Mouse (Mus musculus): ENCODE measurements around the gene Ankrd13d. TPM values are rescaled to one million over a fixed set of nuclear protein-coding genes. Genes with fewer than 3 reads are reported as not detected.

Gene Ankrd13d
- 18.5 and 19.0 TPM in 2 replicates for polyA plus RNA-seq (2016; fragmentation: Nextera tagmentation; extraction: Ambion mirVana)

DNA sequence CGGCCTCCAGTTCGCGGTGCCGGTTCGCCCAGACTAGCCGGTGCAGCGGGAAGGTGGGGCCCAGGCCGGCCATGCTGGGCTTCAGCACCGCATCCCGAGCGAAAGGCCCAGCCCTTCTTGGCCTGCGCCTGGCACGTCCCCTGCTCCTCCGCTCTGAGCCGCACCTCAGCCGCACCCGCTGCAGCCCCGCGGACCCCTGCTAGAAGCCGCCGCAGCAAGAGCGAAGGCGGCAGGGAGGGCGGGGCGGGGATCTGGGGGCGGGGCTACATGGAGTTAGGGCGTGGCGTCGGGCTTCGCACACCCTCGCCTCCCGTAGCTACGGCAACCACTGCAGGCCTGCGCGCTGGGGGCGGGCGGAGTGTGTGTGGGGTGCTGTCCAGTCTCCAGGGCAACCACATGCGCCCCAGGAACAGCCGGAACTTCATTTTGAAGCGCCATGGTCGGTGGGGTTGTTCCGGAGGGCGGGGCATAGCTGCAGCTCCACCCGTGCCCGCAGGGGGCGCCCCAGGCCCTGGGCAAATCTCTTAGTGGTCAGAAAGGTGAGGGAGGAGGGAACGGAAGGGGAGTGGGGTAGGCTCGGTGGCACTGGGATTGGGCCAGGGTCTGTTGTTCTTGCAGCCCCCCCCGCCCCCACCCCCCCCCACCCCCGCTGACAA, at the start of gene Ankrd13d:
Gene Ankrd13d (minus strand): TSS at position 240 of the 656 bp plus-strand sequence.
- peaks cover 12% of the 10 kb centered on the region; the same call in 1 of the 2 replicates for H3K4me1 ChIP-seq
- WGBS, result under 1% methylated on average over 50 of the region's 50 CpGs
- no peak within 1 kb of the TSS for H3K27ac ChIP-seq
- H3K9ac ChIP-seq, result peak within 1 kb of the TSS; percentile 73
- ATAC-seq (ENCODE audit: low FRiP score, low read depth), result peak; percentile 93
- no peaks in the 10 kb centered on the region for H3K9me3 ChIP-seq
- H3K4me2 ChIP-seq (replicated peaks), result peak within 1 kb of the TSS; percentile 86
- H3K4me3 ChIP-seq, result peak within 1 kb of the TSS; percentile 61
- H3K27me3 ChIP-seq (replicated peaks), result 0 out of 2 replicates have a peak, but pooled peaks cover 6% of the 10 kb centered on the region
- peaks cover 34% of the 10 kb centered on the region for H3K36me3 ChIP-seq

DNA sequence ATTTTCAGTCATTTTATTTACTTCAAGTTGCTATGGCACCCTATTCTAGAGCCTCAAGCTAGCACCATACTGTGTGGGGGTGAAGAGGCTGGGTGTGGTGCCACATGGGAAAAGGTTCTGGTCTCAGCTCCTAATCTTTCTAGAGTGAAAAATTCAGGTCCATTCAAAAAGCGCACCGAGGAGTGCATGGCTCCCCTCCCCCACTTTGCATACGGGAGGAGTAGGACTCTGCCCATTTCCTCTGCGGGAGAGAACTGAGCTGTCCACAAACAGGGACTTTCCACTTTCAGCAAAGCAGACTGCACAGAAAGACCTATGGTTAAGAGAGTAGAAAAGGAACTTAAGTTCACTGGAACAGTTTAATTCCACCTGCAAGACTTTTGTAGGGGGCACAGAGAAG, 49.7 kb upstream of the Ankrd13d start:
- WGBS, result 0% methylated on average over 4 of the region's 4 CpGs
- Histone ChIP-seq H3K36me3 (peaks cover 29% of the 10 kb centered on the region), H3K9me3 (no peaks in the 10 kb centered on the region), H3K4me1 (peaks cover 27% of the 10 kb centered on the region), H3K4me2 (replicated peaks) (peak overlapping the region; percentile 88), H3K4me3 (peak overlapping the region; percentile 55), H3K9ac (peak overlapping the region; percentile 67), H3K27ac (0 out of 2 replicates have a peak overlapping the region, but pooled peaks have one; percentile 81), H3K27me3 (replicated peaks) (no peaks in the 10 kb centered on the region)
- ATAC-seq (ENCODE audit: low FRiP score, low read depth), result no peak

DNA sequence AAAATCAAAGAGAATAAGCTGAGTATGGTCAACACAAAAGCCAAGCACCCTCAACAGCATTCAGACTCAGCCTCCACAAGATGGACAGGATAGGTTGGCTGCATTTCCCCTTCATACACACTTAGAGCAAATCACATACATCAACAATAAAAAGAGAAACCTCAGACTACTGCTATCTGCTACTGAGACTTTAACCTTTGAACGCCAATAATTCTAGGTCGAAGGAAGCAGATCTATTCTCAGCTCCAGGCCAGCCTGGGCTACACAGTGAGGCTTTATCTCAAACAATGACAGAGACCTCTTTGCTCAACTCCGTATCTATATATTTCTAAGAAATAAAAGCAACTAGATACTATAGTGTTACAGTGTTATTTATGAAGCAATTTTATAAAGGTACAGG, 48.3 kb upstream of the Ankrd13d start:
- Histone ChIP-seq H3K4me3 (no peak overlapping the region), H3K4me2 (replicated peaks) (no peak overlapping the region), H3K27me3 (replicated peaks) (no peaks in the 10 kb centered on the region), H3K36me3 (peaks cover 43% of the 10 kb centered on the region), H3K27ac (no peak overlapping the region), H3K9ac (no peak overlapping the region), H3K9me3 (no peaks in the 10 kb centered on the region), H3K4me1 (peaks cover 27% of the 10 kb centered on the region)
- WGBS, result 94% methylated on average over 3 of the region's 3 CpGs
- no peak for ATAC-seq (ENCODE audit: low FRiP score, low read depth)

DNA sequence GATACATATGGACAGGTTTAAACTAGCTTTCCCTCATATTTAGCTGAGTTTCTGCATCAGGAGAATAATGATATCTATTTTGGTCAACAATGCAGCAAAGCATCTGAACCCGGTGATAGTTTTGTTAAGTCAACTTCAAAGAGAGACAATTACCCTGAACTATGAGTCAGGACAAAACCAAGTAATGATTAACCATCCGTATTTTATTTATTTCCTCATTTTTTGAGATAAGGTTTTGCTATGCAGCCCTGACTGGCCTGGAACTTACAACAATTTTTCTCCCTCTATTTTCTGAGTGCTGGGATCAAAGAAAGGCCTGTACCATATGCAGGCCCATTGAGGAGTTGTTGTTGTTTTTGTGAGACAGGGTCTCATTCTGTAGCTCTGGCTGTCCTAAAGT, 47.7 kb upstream of the Ankrd13d start:
- no peaks in the 10 kb centered on the region for H3K9me3 ChIP-seq
- ATAC-seq (ENCODE audit: low FRiP score, low read depth), result no peak
- peaks cover 27% of the 10 kb centered on the region for H3K4me1 ChIP-seq
- H3K4me2 ChIP-seq (replicated peaks), result no peak overlapping the region
- peaks cover 49% of the 10 kb centered on the region for H3K36me3 ChIP-seq
- no peaks in the 10 kb centered on the region for H3K27me3 ChIP-seq (replicated peaks)
- H3K27ac ChIP-seq, result no peak overlapping the region
- no peak overlapping the region for H3K4me3 ChIP-seq
- H3K9ac ChIP-seq, result no peak overlapping the region
- WGBS, result 96% methylated on average over 2 of the region's 2 CpGs

- no peak overlapping the region for H3K9ac ChIP-seq
- no peak for ATAC-seq (ENCODE audit: low FRiP score, low read depth)
- no peak overlapping the region for H3K4me3 ChIP-seq
- WGBS, result 92% methylated on average over 8 of the region's 8 CpGs
- H3K9me3 ChIP-seq, result no peaks in the 10 kb centered on the region
- no peak overlapping the region for H3K4me2 ChIP-seq (replicated peaks)
- peaks cover 67% of the 10 kb centered on the region for H3K36me3 ChIP-seq
- H3K27ac ChIP-seq, result no peak overlapping the region
- H3K27me3 ChIP-seq (replicated peaks), result no peaks in the 10 kb centered on the region
- H3K4me1 ChIP-seq, result peaks cover 18% of the 10 kb centered on the region
These were observed 45.9 kb upstream of the Ankrd13d start for GRCm38 (mm10) chr19:4328737-4329304.

DNA sequence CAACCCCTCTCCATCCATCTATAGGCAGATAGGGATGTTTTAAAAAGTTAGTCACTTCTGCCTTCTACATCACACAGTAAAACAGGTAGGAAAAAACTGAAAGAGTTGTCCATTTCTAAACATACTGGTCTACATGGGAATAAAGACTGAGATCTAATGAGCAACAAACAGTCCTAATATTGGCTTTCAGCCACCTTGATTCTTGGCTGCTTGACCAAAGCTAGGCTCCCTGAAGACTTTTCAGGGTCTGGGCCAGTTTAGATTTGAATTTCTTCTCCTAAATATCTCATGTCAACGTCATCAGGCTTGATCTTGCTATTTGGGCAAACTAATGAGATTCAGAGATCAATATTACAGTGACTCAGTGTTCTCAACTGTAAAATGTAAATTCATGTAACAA, 43.9 kb upstream of the Ankrd13d start:
- ATAC-seq (ENCODE audit: low FRiP score, low read depth), result no peak
- Histone ChIP-seq H3K27me3 (replicated peaks) (no peaks in the 10 kb centered on the region), H3K27ac (no peak overlapping the region), H3K4me1 (peaks cover 6% of the 10 kb centered on the region), H3K9ac (no peak overlapping the region), H3K9me3 (no peaks in the 10 kb centered on the region), H3K4me2 (replicated peaks) (no peak overlapping the region), H3K4me3 (no peak overlapping the region), H3K36me3 (peaks cover 82% of the 10 kb centered on the region)
- 90% methylated on average over 1 of the region's 1 CpGs for WGBS

DNA sequence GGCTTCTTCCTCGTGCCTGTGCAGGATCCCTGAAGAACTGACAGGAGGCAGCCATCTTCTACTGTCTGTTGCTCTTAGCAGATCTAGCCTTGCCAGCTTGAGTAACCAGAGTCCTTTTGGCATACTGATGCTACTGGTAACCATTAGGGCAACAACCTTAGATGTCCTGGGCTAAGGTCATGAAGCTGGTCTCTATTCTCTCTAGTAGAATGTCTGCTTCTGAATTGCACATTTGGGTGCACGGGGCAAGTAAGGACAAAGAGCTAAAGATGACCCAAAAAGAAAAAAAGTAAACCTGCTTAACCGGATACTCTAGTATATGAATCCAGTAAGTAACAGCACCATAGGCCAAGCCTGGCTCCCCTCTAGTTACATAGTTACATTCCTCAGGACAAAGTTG, 43.2 kb upstream of the Ankrd13d start:
- H3K27me3 ChIP-seq (replicated peaks), result no peaks in the 10 kb centered on the region
- no peak overlapping the region for H3K4me3 ChIP-seq
- no peak overlapping the region for H3K27ac ChIP-seq
- WGBS, result 92% methylated on average over 3 of the region's 3 CpGs
- no peak for ATAC-seq (ENCODE audit: low FRiP score, low read depth)
- no peaks in the 10 kb centered on the region for H3K4me1 ChIP-seq
- peaks cover 85% of the 10 kb centered on the region for H3K36me3 ChIP-seq
- H3K4me2 ChIP-seq (replicated peaks), result no peak overlapping the region
- H3K9ac ChIP-seq, result no peak overlapping the region
- no peaks in the 10 kb centered on the region for H3K9me3 ChIP-seq

DNA sequence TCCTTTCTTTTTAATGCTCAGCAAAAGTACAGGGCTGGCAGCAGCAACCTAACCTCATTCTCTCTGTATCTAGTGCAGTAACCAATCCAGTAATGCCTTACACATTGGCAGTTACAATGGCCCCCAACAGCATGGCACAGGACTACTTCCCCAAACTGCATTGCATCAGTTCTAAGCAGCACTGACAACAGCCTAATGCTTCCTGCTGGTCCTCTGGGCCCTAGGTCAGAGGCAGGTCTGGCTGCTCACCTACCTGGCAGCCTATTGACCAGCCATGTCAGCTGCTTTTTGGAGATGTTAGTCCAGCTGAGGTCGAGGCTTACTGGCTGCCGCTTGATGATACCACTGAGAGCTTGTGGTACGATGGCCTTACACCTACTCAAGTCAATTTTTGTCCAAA, 39.2 kb upstream of the Ankrd13d start:
- Histone ChIP-seq H3K27me3 (replicated peaks) (no peaks in the 10 kb centered on the region), H3K27ac (no peak overlapping the region), H3K9me3 (no peaks in the 10 kb centered on the region), H3K9ac (no peak overlapping the region), H3K36me3 (peaks cover 93% of the 10 kb centered on the region), H3K4me1 (no peaks in the 10 kb centered on the region), H3K4me2 (replicated peaks) (no peak overlapping the region), H3K4me3 (no peak overlapping the region)
- WGBS, result 95% methylated on average over 3 of the region's 3 CpGs
- no peak for ATAC-seq (ENCODE audit: low FRiP score, low read depth)

GRCm38 (mm10) chr19:4321622-4322021, 38.7 kb upstream of the Ankrd13d start:
- Histone ChIP-seq H3K4me3 (no peak overlapping the region), H3K36me3 (peaks cover 90% of the 10 kb centered on the region)
- WGBS, result 100% methylated on average over 1 of the region's 1 CpGs

DNA sequence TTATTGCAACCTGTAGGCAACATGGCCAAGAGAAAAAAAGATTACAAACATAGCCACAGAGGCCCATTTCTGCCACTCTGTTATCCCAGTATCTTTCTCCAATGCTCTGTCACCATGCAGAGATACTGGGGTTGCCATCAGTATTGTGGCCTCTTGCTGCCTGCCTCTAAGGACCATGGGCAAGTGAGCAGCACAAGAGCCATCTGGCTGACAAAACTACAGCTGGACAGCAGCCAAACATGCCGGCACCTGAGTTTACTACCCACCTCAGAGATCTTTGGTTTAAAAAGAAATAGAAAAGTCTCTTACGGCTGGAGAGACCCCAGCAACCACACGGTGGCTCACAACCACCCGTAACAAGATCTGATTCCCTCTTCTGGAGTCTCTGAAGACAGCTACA, 36.3 kb upstream of the Ankrd13d start:
- Histone ChIP-seq H3K27me3 (replicated peaks) (no peaks in the 10 kb centered on the region), H3K4me1 (no peaks in the 10 kb centered on the region), H3K27ac (no peak overlapping the region), H3K4me3 (no peak overlapping the region), H3K4me2 (replicated peaks) (no peak overlapping the region), H3K9ac (no peak overlapping the region), H3K36me3 (peaks cover 77% of the 10 kb centered on the region), H3K9me3 (no peaks in the 10 kb centered on the region)
- ATAC-seq (ENCODE audit: low FRiP score, low read depth), result no peak
- 90% methylated on average over 4 of the region's 4 CpGs for WGBS

More at GRCm38 (mm10) chr19:4321622-4322021, 38.7 kb upstream of the Ankrd13d start:
- Histone ChIP-seq H3K27ac (no peak overlapping the region), H3K9me3 (no peaks in the 10 kb centered on the region), H3K9ac (no peak overlapping the region), H3K4me2 (replicated peaks) (no peak overlapping the region), H3K4me1 (no peaks in the 10 kb centered on the region), H3K27me3 (replicated peaks) (no peaks in the 10 kb centered on the region)
- ATAC-seq (ENCODE audit: low FRiP score, low read depth), result no peak

- H3K27ac ChIP-seq, result no peak overlapping the region
- H3K4me1 ChIP-seq, result no peaks in the 10 kb centered on the region
- H3K36me3 ChIP-seq, result peaks cover 71% of the 10 kb centered on the region
- H3K27me3 ChIP-seq (replicated peaks), result no peaks in the 10 kb centered on the region
- ATAC-seq (ENCODE audit: low FRiP score, low read depth), result no peak
- 95% methylated on average over 3 of the region's 3 CpGs for WGBS
- H3K4me3 ChIP-seq, result no peak overlapping the region
- no peaks in the 10 kb centered on the region for H3K9me3 ChIP-seq
- no peak overlapping the region for H3K9ac ChIP-seq
- H3K4me2 ChIP-seq (replicated peaks), result no peak overlapping the region
These were observed 34.2 kb upstream of the Ankrd13d start for GRCm38 (mm10) chr19:4317181-4317580.

DNA sequence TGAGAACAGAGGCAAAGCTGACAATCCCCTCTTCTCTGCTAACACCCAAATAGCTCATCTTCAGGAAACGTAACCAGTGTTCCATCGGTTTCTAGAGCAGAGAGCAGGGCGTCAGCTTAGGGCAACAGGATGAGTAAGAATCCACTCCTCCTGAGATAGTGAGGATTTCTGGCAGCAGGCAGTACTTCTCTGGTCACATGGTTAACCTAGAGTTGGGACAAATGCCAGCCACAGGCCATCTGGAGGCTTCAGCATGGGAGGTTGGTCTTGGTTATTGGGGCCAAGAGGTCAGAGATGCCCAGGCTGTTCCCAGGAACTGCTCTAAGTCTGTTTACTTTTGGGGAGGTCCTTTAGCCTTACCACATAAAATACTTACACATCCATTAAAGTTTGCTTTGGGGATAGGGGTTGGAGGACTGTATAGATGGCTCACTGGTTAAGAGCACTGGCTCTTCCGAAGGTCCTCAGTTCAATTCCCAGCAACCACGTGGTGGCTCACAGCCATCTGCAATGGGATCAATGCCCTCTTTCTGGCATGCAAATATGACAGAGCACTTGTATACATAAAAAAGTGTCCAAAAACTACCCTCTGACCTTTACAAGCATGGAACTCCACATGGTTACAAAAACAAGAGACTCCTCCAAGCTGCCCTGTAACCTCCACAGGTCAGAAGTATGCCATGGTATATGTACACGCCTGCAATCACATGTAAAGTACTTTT, 32.4 kb upstream of the Ankrd13d start:
- H3K27me3 ChIP-seq (replicated peaks), result no peaks in the 10 kb centered on the region
- 87% methylated on average over 6 of the region's 6 CpGs for WGBS
- H3K27ac ChIP-seq, result no peak overlapping the region
- H3K9ac ChIP-seq, result no peak overlapping the region
- H3K4me2 ChIP-seq (replicated peaks), result no peak overlapping the region
- H3K36me3 ChIP-seq, result peaks cover 55% of the 10 kb centered on the region
- H3K9me3 ChIP-seq, result no peaks in the 10 kb centered on the region
- H3K4me3 ChIP-seq, result no peak overlapping the region
- H3K4me1 ChIP-seq, result no peaks in the 10 kb centered on the region
- no peak for ATAC-seq (ENCODE audit: low FRiP score, low read depth)

Data from neural tube, embryonic 12.5 days (tissue).